Mouse (Mus musculus) limb, embryonic 14.5 days (tissue): ENCODE data around the gene Gfi1b. TPM values are rescaled to one million over a fixed set of nuclear protein-coding genes. Genes with fewer than 3 reads are reported as not detected.

Source experiments
- ATAC-seq: fragments of 200-750 bp; cut with Nextera tagmentation; 2 replicates; pipeline ENCODE4 v1.8.0; 2017; ENCODE audit warnings: low read depth, moderate number of reproducible peaks, moderate TSS enrichment; ENCODE audit not compliant: low FRiP score
- DNase-seq: peaks from one replicate; pipeline ENCODE4 v3.0.0-alpha.2; 2015; ENCODE audit warnings: low spot score
- H3K27ac ChIP-seq: fragments of 300-500 bp; sonication (generic); replicated peaks from 2 replicates; pipeline ENCODE4 v1.5.1; 2014; ENCODE audit warnings: low read depth, mild to moderate bottlenecking, low read length, moderate library complexity, mixed read lengths
- H3K27me3 ChIP-seq: fragments of 300-500 bp; sonication (generic); 2 replicates; pipeline ENCODE4 v1.6.1; 2014; ENCODE audit warnings: low read length, mixed read lengths; ENCODE audit not compliant: control insufficient read depth, insufficient read depth
- H3K36me3 ChIP-seq: fragments of 300-500 bp; sonication (generic); 2 replicates; pipeline ENCODE4 v1.6.1; 2014; ENCODE audit warnings: mild to moderate bottlenecking, low read length, moderate library complexity, mixed read lengths; ENCODE audit not compliant: control insufficient read depth, insufficient read depth
- H3K4me1 ChIP-seq: fragments of 300-500 bp; sonication (generic); 2 replicates; pipeline ENCODE4 v1.6.1; 2014; ENCODE audit warnings: antibody characterized with exemption, low read length, mixed read lengths; ENCODE audit not compliant: control insufficient read depth, insufficient read depth
- H3K4me2 ChIP-seq: fragments of 300-500 bp; sonication (generic); replicated peaks from 2 replicates; pipeline ENCODE4 v1.6.1; 2014; ENCODE audit warnings: low read depth, mild to moderate bottlenecking, low read length, moderate library complexity; ENCODE audit not compliant: severe bottlenecking
- H3K4me3 ChIP-seq: fragments of 300-500 bp; sonication (generic); replicated peaks from 2 replicates; pipeline ENCODE4 v1.5.1; 2014; ENCODE audit warnings: low read length
- H3K9ac ChIP-seq: fragments of 300-500 bp; sonication (generic); 2 replicates; pipeline ENCODE4 v1.6.1; 2014; ENCODE audit warnings: mild to moderate bottlenecking, low read depth, low read length, moderate library complexity; ENCODE audit not compliant: severe bottlenecking
- H3K9me3 ChIP-seq: fragments of 300-500 bp; sonication (generic); 2 replicates; pipeline ENCODE4 v1.6.1; 2016; ENCODE audit warnings: low read length; ENCODE audit not compliant: control insufficient read depth
- POLR2A ChIP-seq: fragments of 200-500 bp; IDR thresholded peaks from 2 replicates; pipeline ENCODE4 v1.8.0; 2012; ENCODE audit warnings: inconsistent platforms, mild to moderate bottlenecking, moderate library complexity, borderline replicate concordance; ENCODE audit not compliant: insufficient read depth, insufficient read length; ENCODE audit errors: extremely low read depth
- WGBS: fragments of 180-500 bp; shearing (Covaris S2); extraction: QIAGEN DNeasy Blood & Tissue Kit; methylation state at CpG from one replicate; pipeline ENCODE4 v1.1.7; 2014; 5-methylcytosine and 5-hydroxymethylcytosine counted together
- polyA plus RNA-seq, 2 experiments: library from polyadenylated mRNA; depleted of rRNA in 1 of 2; stranded (reverse) in 1 of 2; unstranded in 1 of 2; fragments of >200 nt; fragmentation: Nextera tagmentation in 1 of 2; extraction: Ambion mirVana in 1 of 2; gene quantifications; 2 replicates each; pipeline versions ENCODE4 v1.2.1 to v1.2.3; 2012 to 2014

Gfi1b gene
- polyA plus RNA-seq, 2 experiments = 0.29 to 0.33 TPM

DNA sequence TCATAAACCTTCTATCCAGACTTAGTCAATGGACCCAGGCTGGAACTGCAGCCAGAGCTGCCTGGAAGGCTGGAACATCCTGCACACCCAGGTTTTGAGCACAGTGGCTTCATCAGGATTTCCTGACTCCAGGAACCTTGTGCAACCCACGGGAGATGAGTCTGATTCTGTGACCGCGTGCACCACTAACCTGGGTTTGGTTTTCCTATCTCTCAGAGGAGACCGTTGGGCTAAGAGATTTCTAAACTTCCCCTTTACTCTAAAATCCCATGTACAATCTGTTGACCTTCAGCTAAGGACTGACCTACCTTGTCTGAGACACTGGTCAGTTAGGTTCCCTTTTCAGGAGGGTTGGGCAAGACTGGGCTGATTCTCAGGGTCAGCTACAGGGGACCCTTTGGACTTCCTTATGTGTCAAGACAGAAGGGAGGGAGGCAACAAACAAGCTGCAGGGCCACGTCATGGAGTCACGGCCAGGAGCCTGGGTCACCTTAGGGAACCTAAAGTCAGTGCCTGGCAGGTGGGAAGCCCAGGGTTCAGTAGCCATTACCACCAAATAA lies 2.9 kb downstream of the Gfi1b start:
- ATAC-seq (no peak), DNase-seq (no peak)
- Histone ChIP-seq H3K27ac (no peak overlapping the region), H3K9ac (no peak overlapping the region), H3K27me3 (peaks cover 22% of the 10 kb centered on the region; the same call in 1 of the 2 replicates), H3K9me3 (no peaks in the 10 kb centered on the region), H3K4me3 (no peak overlapping the region), H3K4me1 (no peaks in the 10 kb centered on the region), H3K36me3 (no peaks in the 10 kb centered on the region), H3K4me2 (no peak overlapping the region)
- 83% methylated on average over 6 of the region's 6 CpGs for WGBS
- no peak for TF ChIP-seq POLR2A

GRCm38 (mm10) chr2:28617498-28618486 lies 4.0 kb downstream of the Gfi1b start:
- DNase-seq (no peak), ATAC-seq (no peak)
- no peak overlapping the region for H3K4me3 ChIP-seq
- 75% methylated on average over 8 of the region's 8 CpGs for WGBS
- no peak overlapping the region for H3K9ac ChIP-seq
- no peak overlapping the region for H3K27ac ChIP-seq
- TF ChIP-seq POLR2A = no peak
- peaks cover 22% of the 10 kb centered on the region; the same call in 1 of the 2 replicates for H3K27me3 ChIP-seq
- H3K4me1 ChIP-seq = no peaks in the 10 kb centered on the region
- no peaks in the 10 kb centered on the region for H3K9me3 ChIP-seq
- no peaks in the 10 kb centered on the region for H3K36me3 ChIP-seq
- no peak overlapping the region for H3K4me2 ChIP-seq

DNA sequence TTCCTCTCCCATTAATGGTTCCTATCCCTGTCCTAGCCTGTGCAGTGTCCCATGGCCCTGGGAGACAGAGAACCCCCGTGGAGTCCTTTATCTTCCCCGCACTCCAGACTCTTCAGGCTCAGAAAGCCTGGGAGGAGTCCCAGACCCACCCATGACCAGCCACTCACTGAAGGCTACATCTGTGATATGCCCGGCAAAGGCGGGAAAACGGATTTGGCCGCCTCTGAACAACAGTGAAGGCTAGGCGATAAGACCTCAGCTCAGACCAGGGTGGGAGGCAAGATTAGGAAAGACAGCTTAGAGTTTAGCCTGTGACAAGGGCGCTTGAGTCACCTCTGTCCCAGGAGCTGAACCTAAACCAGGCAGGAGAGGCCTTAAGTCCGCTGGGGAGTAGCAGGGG lies 4.9 kb downstream of the Gfi1b start:
- TF ChIP-seq POLR2A = no peak
- Histone ChIP-seq H3K4me1 (no peaks in the 10 kb centered on the region), H3K9me3 (no peaks in the 10 kb centered on the region), H3K9ac (no peak overlapping the region), H3K27me3 (peaks cover 14% of the 10 kb centered on the region; the same call in 1 of the 2 replicates), H3K4me2 (no peak overlapping the region), H3K4me3 (no peak overlapping the region), H3K27ac (no peak overlapping the region), H3K36me3 (no peaks in the 10 kb centered on the region)
- DNase-seq (no peak), ATAC-seq (no peak)
- WGBS = 80% methylated on average over 9 of the region's 9 CpGs

GRCm38 (mm10) chr2:28616358-28616757 lies 5.4 kb downstream of the Gfi1b start:
- DNase-seq = no peak
- TF ChIP-seq POLR2A = no peak
- H3K36me3 ChIP-seq = no peaks in the 10 kb centered on the region
- no peaks in the 10 kb centered on the region for H3K4me1 ChIP-seq
- 36% methylated on average over 5 of the region's 5 CpGs for WGBS
- no peak overlapping the region for H3K27ac ChIP-seq
- H3K4me3 ChIP-seq = no peak overlapping the region
- peaks cover 9% of the 10 kb centered on the region; the same call in 1 of the 2 replicates for H3K27me3 ChIP-seq
- H3K9me3 ChIP-seq = no peaks in the 10 kb centered on the region
- H3K4me2 ChIP-seq = no peak overlapping the region
- ATAC-seq = no peak
- H3K9ac ChIP-seq = no peak overlapping the region

DNA sequence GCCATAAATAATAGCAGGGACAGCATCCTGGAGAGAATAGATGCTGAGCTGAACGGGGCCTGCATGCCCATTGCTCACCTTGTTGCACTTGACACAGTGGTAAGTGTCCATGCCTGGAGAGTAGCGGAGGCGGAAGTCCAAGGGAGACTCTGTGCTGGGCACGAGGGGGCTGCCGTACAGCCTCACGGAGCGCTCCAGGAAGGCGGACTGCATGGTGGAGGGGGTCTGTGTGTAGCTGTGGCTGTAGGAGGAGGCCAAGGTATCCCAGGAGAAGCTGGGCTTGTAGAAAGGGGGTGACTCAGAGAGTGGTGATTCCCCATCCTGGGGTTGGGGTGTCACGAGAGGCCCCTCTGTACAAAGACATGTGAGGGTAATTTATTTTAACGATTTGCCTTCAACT lies 8.2 kb downstream of the Gfi1b start:
- Histone ChIP-seq H3K27me3 (no peaks in the 10 kb centered on the region), H3K27ac (no peak overlapping the region), H3K4me2 (no peak overlapping the region), H3K9me3 (no peaks in the 10 kb centered on the region), H3K4me3 (no peak overlapping the region), H3K4me1 (no peaks in the 10 kb centered on the region), H3K9ac (no peak overlapping the region), H3K36me3 (no peaks in the 10 kb centered on the region)
- 82% methylated on average over 10 of the region's 10 CpGs for WGBS
- ATAC-seq (no peak), DNase-seq (no peak)
- no peak for TF ChIP-seq POLR2A
